Mouse (Mus musculus) heart, postnatal 14 days (tissue): ENCODE data around the gene Slc47a2. TPM values are rescaled to one million over a fixed set of nuclear protein-coding genes. Genes with fewer than 3 reads are reported as not detected.

Source experiments
- total RNA-seq, 2 experiments: library from RNA; stranded (reverse); gene quantifications; 2 replicates each; pipeline ENCODE4 v1.2.3; 2021

Slc47a2 gene
- total RNA-seq, 2 experiments from 2014 or later = not detected

Other genes starting within 250 kb of the Slc47a2 start
- gene Tnfrsf13b, start 216.1 kb downstream of the Slc47a2 start, total RNA-seq = 1 to 10 TPM in 1 of 2 experiments, under 1 TPM in 1; 0.91 to 1.1 TPM
- gene Usp22, start 167.8 kb downstream of the Slc47a2 start, total RNA-seq = 10 to 100 TPM; 37.6 to 38.9 TPM
- 1 to 10 TPM in 1 of 2 experiments, under 1 TPM in 1; 0.41 to 2.2 TPM for gene Aldh3a1, start 135.3 kb downstream of the Slc47a2 start, total RNA-seq
- gene Aldh3a2, start 75.4 kb downstream of the Slc47a2 start, total RNA-seq = 10 to 100 TPM; 37.3 to 38.4 TPM
- gene Slc47a1, start 35.5 kb upstream of the Slc47a2 start, total RNA-seq = 10 to 100 TPM; 25.8 to 31.2 TPM
- under 1 TPM; 0.17 to 0.34 TPM for gene Rnf112, start 111.3 kb upstream of the Slc47a2 start, total RNA-seq
- 100 to 1,000 TPM; 112 to 142 TPM for gene Mfap4, start 142.6 kb upstream of the Slc47a2 start, total RNA-seq
- 1 to 10 TPM; 8.9 to 9.7 TPM for gene Mapk7, start 151.5 kb upstream of the Slc47a2 start, total RNA-seq
- 10 to 100 TPM in 1 of 2 experiments, 1 to 10 TPM in 1; 9.4 to 11.1 TPM for gene B9d1, start 162.3 kb upstream of the Slc47a2 start, total RNA-seq
- 10 to 100 TPM; 23.4 to 29.8 TPM for gene Epn2, start 236.8 kb upstream of the Slc47a2 start, total RNA-seq